Mouse (Mus musculus) intestine, embryonic 16.5 days (tissue): ENCODE data around the gene Pmp22. TPM values are rescaled to one million over a fixed set of nuclear protein-coding genes. Genes with fewer than 3 reads are reported as not detected.

Source experiments
- ATAC-seq: fragments of 200-750 bp; cut with Nextera tagmentation; 2 replicates; pipeline ENCODE4 v1.8.0; 2017; ENCODE audit warnings: moderate TSS enrichment, moderate library complexity
- H3K27ac ChIP-seq: fragments of 300-500 bp; sonication (generic); 2 replicates; pipeline ENCODE4 v1.5.1; 2014; ENCODE audit warnings: mild to moderate bottlenecking, low read length
- H3K27me3 ChIP-seq: fragments of 300-500 bp; sonication (generic); replicated peaks from 2 replicates; pipeline ENCODE4 v1.6.1; 2014; ENCODE audit warnings: low read length, control low read depth, mixed read lengths; ENCODE audit not compliant: control insufficient read depth, insufficient read depth
- H3K36me3 ChIP-seq: fragments of 300-500 bp; sonication (generic); 2 replicates; pipeline ENCODE4 v1.6.1; 2014; ENCODE audit warnings: low read length, control low read depth; ENCODE audit not compliant: control insufficient read depth, insufficient read depth
- H3K4me1 ChIP-seq: fragments of 300-500 bp; sonication (generic); 2 replicates; pipeline ENCODE4 v1.6.1; 2014; ENCODE audit warnings: low read length, control low read depth, mixed read lengths; ENCODE audit not compliant: control insufficient read depth, insufficient read depth
- H3K4me2 ChIP-seq: fragments of 300-500 bp; sonication (generic); 2 replicates; pipeline ENCODE4 v1.6.1; 2014; ENCODE audit warnings: low read depth, low read length, control low read depth
- H3K4me3 ChIP-seq: fragments of 300-500 bp; sonication (generic); 2 replicates; pipeline ENCODE4 v1.5.1; 2014; ENCODE audit warnings: mild to moderate bottlenecking, low read length
- H3K9ac ChIP-seq: fragments of 300-500 bp; sonication (generic); 2 replicates; pipeline ENCODE4 v1.6.1; 2014; ENCODE audit warnings: low read depth, low read length
- H3K9me3 ChIP-seq: fragments of 300-500 bp; sonication (generic); 2 replicates; pipeline ENCODE4 v1.6.1; 2016; ENCODE audit warnings: low read length, control low read depth; ENCODE audit not compliant: control insufficient read depth
- WGBS: fragments of 180-500 bp; shearing (Covaris S2); extraction: QIAGEN DNeasy Blood & Tissue Kit; methylation state at CpG from one replicate; pipeline ENCODE4 v1.1.7; 2014; 5-methylcytosine and 5-hydroxymethylcytosine counted together
- polyA plus RNA-seq: library from polyadenylated mRNA; unstranded; fragments of >200 nt; fragmentation: Nextera tagmentation; extraction: Ambion mirVana; gene quantifications from 2 replicates; pipeline ENCODE4 v1.2.1, GENCODE M21; 2015

The Pmp22 gene
- polyA plus RNA-seq, 1 experiment from 2014 or later: 110 TPM

GRCm38 (mm10) chr11:63188803-63189202 is 60.0 kb downstream of the Pmp22 start:
- 0 out of 2 replicates have a peak, but pooled peaks cover 4% of the 10 kb centered on the region for H3K4me1 ChIP-seq
- H3K9me3 ChIP-seq: no peaks in the 10 kb centered on the region
- H3K9ac ChIP-seq: no peak overlapping the region
- no peaks in the 10 kb centered on the region for H3K36me3 ChIP-seq
- H3K4me3 ChIP-seq: no peak overlapping the region
- 59% methylated on average over 7 of the region's 7 CpGs for WGBS
- H3K27ac ChIP-seq: no peak overlapping the region
- H3K4me2 ChIP-seq: no peak overlapping the region
- no peaks in the 10 kb centered on the region for H3K27me3 ChIP-seq
- ATAC-seq: 0 out of 2 replicates have a peak, but pooled peaks have one; percentile 50

- 52% methylated on average over 4 of the region's 4 CpGs for WGBS
- no peak overlapping the region for H3K9ac ChIP-seq
- no peaks in the 10 kb centered on the region for H3K4me1 ChIP-seq
- H3K4me3 ChIP-seq: no peak overlapping the region
- no peaks in the 10 kb centered on the region for H3K27me3 ChIP-seq
- H3K36me3 ChIP-seq: no peaks in the 10 kb centered on the region
- H3K9me3 ChIP-seq: peaks cover 3% of the 10 kb centered on the region
- ATAC-seq: no peak
- no peak overlapping the region for H3K4me2 ChIP-seq
- H3K27ac ChIP-seq: no peak overlapping the region
These were observed 69.3 kb downstream of the Pmp22 start for GRCm38 (mm10) chr11:63198070-63198469.

GRCm38 (mm10) chr11:63201989-63202535 is 73.3 kb downstream of the Pmp22 start:
- Histone ChIP-seq H3K27me3 (no peaks in the 10 kb centered on the region), H3K27ac (no peak overlapping the region), H3K4me1 (no peaks in the 10 kb centered on the region), H3K9ac (no peak overlapping the region), H3K4me3 (no peak overlapping the region), H3K36me3 (no peaks in the 10 kb centered on the region), H3K4me2 (no peak overlapping the region), H3K9me3 (peaks cover 3% of the 10 kb centered on the region)
- WGBS: 84% methylated on average over 3 of the region's 3 CpGs
- no peak for ATAC-seq

Other genes starting within 250 kb of the Pmp22 start
- gene Tvp23b, start 249.5 kb upstream of the Pmp22 start, polyA plus RNA-seq: 89.8 and 90.2 TPM in 2 replicates
- 0.33 TPM in 1 of 2 replicates, not detected in the other for gene Cdrt4, start 177.8 kb upstream of the Pmp22 start, polyA plus RNA-seq
- not detected in 2 replicates for gene Tekt3, start 67.3 kb upstream of the Pmp22 start, polyA plus RNA-seq